Mouse (Mus musculus): ENCODE measurements around the gene Smg6.

Gene Smg6

GRCm38 (mm10) chr11:74927236-74927725 lies 1.7 kb downstream of the Smg6 start:
- DNase-seq (ENCODE audit: low spot score in 2 of 2), result no peak

GRCm38 (mm10) chr11:74929111-74929510 lies 3.5 kb downstream of the Smg6 start:
- no peak for DNase-seq (ENCODE audit: low spot score in 2 of 2)

DNA sequence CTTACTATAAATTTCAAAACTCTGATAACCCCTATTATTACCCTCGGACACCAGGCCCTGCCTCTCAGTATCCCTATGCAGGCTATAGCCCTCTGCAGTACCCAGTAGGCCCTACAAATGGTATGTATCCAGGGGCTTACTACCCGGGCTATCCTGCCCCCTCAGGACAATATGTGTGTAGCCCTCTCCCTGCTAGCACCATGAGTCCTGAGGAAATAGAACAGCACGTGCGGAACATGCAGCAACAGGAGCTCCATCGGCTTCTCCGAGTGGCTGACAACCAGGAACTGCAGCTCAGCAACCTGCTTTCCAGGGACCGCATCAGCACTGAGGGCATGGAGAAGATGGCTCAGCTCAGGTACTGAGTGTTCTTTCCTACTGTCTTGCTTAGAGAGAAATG lies 4.8 kb downstream of the Smg6 start:
- DNase-seq (ENCODE audit: low spot score in 2 of 2), result no peak

GRCm38 (mm10) chr11:74946348-74946747 lies 20.7 kb downstream of the Smg6 start:
- DNase-seq (ENCODE audit: low spot score in 2 of 2), result no peak

DNA sequence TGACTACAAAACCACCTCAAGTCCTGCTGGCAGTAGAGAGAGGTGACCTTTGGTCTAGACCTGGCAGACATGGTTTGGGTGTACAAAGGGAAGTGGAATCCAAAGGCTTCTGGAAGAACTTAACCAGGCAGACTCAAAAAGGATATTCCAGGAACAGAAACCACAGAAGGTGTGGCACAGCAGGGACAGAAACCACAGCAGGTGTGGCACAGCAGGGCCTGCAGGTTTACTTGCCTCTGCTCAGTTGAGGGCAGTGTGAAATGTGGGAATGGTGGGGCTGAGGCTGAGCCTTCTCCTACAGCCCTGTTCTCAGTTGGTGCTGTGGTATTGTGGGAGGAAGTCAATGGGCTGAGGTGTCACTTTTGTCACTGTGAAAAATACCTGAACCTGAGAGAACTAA lies 29.3 kb downstream of the Smg6 start:
- DNase-seq (ENCODE audit: low spot score in 2 of 2), result no peak

DNA sequence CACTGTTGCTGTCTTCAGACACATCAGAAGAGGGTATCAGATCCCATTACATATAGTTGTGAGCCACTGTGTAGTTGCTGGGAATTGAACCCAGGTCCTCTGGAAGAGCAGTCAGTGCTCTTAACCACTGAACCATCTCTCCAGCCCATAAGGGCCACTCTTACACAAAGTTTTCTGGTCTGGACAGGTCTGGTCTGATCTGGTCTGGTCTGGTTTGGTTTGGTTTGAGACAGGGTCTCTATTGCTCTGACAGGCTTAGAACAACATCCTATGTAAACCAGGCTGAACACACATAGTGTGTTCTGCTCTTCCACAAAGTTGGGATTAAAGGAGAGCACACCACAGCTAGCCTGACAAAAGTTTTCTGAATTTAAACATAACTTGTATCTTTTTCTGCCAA lies 30.4 kb downstream of the Smg6 start:
- DNase-seq (ENCODE audit: low spot score in 2 of 2), result no peak

GRCm38 (mm10) chr11:74957600-74957999 lies 32.0 kb downstream of the Smg6 start:
- no peak for DNase-seq (ENCODE audit: low spot score in 2 of 2)

GRCm38 (mm10) chr11:74959501-74959900 lies 33.9 kb downstream of the Smg6 start:
- no peak for DNase-seq (ENCODE audit: low spot score in 2 of 2)

GRCm38 (mm10) chr11:74960031-74960551 lies 34.5 kb downstream of the Smg6 start:
- no peak for DNase-seq (ENCODE audit: low spot score in 2 of 2)

- no peak for DNase-seq (ENCODE audit: low spot score in 2 of 2)
Observed at GRCm38 (mm10) chr11:74961953-74962352, 36.3 kb downstream of the Smg6 start.

DNA sequence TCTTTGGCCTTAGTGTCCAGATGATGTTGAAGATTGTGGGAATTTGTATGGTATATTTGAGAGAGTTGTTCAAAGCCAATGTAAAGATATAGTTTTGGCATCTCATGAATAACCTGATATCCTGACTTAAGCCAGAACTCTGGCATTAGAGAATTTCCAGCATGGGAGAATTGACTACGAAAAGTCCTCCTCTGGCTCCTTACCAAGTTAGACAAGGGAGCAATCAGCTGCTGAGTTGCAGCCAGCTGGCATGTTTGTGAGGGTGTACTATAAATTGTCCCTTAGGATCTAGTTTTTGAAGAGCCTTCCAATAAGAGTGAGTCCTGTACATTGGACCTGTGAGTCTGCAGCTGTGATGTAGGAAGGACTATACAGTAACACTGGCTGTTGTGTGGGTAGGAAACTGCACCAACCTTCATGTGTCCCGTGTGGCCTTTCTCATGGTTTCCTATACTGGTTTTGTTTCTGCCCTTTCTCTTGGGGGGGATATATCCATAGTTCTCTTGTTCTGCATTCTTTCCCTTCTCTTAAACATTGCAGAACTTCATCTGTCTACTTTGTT lies 37.3 kb downstream of the Smg6 start:
- DNase-seq (ENCODE audit: low spot score in 2 of 2), result peak in 1 of 2 experiments; percentile 9

- DNase-seq (ENCODE audit: low spot score in 2 of 2), result no peak
Observed at GRCm38 (mm10) chr11:74965516-74965915, 39.9 kb downstream of the Smg6 start.

- DNase-seq (ENCODE audit: low spot score in 2 of 2), result no peak
Observed at GRCm38 (mm10) chr11:74973290-74974157, 47.9 kb downstream of the Smg6 start.

DNA sequence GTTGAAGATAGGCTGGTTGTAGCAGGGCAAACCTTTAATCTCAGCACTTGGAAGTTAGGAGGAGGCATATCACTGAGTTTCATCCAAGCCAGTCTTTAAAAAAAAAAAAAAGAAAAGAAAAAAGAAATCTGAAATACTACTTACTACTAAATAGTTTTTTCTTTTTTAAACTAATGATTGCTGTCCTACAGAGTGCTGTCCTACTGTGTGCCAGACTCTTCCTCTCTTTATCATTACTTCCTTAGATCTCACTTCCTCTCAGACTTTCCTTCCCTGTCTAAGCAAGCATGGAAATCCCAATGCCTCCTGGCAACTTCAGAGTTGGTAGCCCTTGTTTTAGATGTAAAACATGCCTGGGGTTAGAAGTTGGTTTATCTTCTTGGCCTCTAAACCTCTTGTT lies 49.0 kb downstream of the Smg6 start:
- no peak for DNase-seq (ENCODE audit: low spot score in 2 of 2)

GRCm38 (mm10) chr11:74976835-74977687 lies 51.4 kb downstream of the Smg6 start:
- DNase-seq (ENCODE audit: low spot score in 2 of 2), result no peak

DNA sequence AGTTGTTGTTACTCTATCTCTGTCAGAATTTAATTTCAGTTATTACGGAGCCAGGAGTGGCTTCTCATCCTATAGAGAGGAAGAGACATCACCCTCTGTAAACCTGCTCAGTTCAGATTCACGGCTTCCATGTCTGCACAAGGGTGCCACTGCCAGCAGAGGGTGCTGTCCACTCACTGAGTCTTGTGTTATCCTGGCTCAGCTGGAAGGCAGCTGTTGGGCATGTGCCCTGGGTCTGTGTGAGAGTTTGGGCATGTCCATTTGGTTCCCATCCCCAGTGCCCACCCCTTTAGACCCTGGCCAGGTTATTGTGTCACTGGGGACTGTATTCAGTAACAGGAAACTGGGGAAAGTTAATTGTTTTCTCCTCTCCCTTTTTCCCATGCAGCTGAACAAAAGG lies 55.8 kb downstream of the Smg6 start:
- DNase-seq (ENCODE audit: low spot score in 2 of 2), result peak; percentile 75 to 84

- DNase-seq (ENCODE audit: low spot score in 2 of 2), result no peak
Observed at GRCm38 (mm10) chr11:74982241-74982640, 56.6 kb downstream of the Smg6 start.

GRCm38 (mm10) chr11:74988162-74988561 lies 62.5 kb downstream of the Smg6 start:
- no peak for DNase-seq (ENCODE audit: low spot score in 2 of 2)

DNA sequence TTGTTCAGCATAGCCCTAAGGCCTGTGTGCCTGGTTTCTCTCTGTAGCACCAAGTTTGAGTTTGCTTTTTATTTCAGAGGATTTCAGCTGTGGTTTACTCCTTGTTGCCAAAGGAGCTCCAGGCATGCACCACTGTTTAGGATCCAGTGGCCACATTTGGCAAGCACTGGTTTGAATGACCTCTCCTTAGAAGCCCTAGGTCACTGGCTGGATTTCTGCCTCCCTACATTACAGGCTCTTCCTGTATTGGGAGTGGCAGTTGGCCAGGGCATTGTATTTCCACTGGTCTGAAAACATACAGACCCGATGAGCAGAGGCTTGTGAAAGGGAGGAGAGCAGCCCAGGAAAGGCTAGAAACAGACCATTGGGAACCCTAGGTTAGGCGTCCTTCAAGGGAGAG lies 63.4 kb downstream of the Smg6 start:
- DNase-seq (ENCODE audit: low spot score in 2 of 2), result no peak

- no peak for DNase-seq (ENCODE audit: low spot score in 2 of 2)
Observed at GRCm38 (mm10) chr11:74990501-74990900, 64.9 kb downstream of the Smg6 start.

DNA sequence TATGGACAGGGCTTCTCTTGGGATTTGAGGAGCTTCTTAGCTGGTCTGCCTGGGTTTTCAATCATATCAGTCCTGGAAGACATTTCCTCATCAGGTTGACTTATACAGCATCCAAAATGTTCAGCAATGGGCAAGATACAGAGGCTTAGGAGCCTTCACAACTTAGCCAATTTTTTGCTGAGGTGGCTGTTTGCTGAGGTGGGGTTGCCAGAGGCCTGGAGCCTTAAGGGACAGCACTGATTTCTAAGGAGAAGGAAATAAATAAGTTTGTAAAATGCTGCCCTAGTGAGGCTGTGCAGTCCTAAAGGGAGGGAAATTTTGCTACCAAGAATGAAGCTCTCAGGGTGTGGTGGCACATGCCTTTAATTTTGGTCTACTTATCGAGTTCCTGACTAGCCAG lies 65.7 kb downstream of the Smg6 start:
- DNase-seq (ENCODE audit: low spot score in 2 of 2), result no peak

GRCm38 (mm10) chr11:74992427-74992987 lies 66.9 kb downstream of the Smg6 start:
- no peak for DNase-seq (ENCODE audit: low spot score in 2 of 2)
